Mouse (Mus musculus): ENCODE measurements at regions not wholly inside any gene's neighbourhood (a gene's known extent, or its start where the extent isn't known, plus 50 kb on each side); places are given as distances from the start of the nearest gene placed in this dataset.
A peak's percentile ranks its signal among the peaks of the same experiment; 100 is the strongest.

- Histone ChIP-seq H3K4me3 (ENCODE audit: low read depth, low read length) (no peak overlapping the region), H3K4me2 (ENCODE audit: low read depth) (no peak overlapping the region), H3K27ac (ENCODE audit: low read depth, low read length) (no peak overlapping the region), H3K9ac (ENCODE audit: low read length) (no peak overlapping the region), H3K36me3 (ENCODE audit: control insufficient read depth, insufficient read depth, low read length) (no peaks in the 10 kb centered on the region), H3K27me3 (ENCODE audit: control insufficient read depth, insufficient read depth, low read length) (no peaks in the 10 kb centered on the region), H3K9me3 (ENCODE audit: control insufficient read depth, low read length) (no peaks in the 10 kb centered on the region), H3K4me1 (ENCODE audit: control insufficient read depth, insufficient read depth, low read length) (no peaks in the 10 kb centered on the region)
- ATAC-seq (ENCODE audit: insufficient read depth, low FRiP score, low TSS enrichment) = no peak
- DNase-seq (ENCODE audit: low spot score) = no peak
- 86% methylated on average over 1 of the region's 1 CpGs for whole genome bisulfite sequencing
Observed at GRCm38 (mm10) chr9:120758632-120759031, 170.4 kb upstream of the Ctnnb1 start.

DNA sequence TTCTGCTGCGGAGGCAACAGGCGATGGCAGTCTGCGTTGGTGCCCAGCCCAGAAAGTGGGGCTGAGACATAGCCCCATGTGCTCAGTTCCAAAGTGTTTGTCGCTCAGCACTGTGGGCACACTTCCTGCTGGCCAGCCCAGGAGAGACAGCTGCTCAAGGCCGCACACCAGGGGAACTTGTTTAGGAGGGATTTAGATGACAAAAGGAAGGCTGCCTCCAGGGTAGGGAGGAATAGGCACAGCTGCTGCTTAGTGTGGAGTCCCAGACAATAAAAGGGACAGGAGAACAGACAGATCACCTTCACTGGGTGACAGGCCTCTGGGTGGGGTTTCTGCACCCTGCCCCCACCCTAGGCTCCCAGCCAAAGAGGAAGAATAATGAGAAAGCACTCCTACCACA is 169.2 kb upstream of the Ctnnb1 start:
- Histone ChIP-seq H3K9ac (ENCODE audit: low read length) (no peak overlapping the region), H3K9me3 (ENCODE audit: control insufficient read depth, low read length) (no peaks in the 10 kb centered on the region), H3K27ac (ENCODE audit: low read depth, low read length) (no peak overlapping the region), H3K4me1 (ENCODE audit: control insufficient read depth, insufficient read depth, low read length) (no peaks in the 10 kb centered on the region), H3K4me2 (ENCODE audit: low read depth) (no peak overlapping the region), H3K36me3 (ENCODE audit: control insufficient read depth, insufficient read depth, low read length) (no peaks in the 10 kb centered on the region), H3K27me3 (ENCODE audit: control insufficient read depth, insufficient read depth, low read length) (no peaks in the 10 kb centered on the region), H3K4me3 (ENCODE audit: low read depth, low read length) (no peak overlapping the region)
- peak; percentile 29 for DNase-seq (ENCODE audit: low spot score)
- peak; percentile 48; the same call in 1 of the 2 replicates for ATAC-seq (ENCODE audit: insufficient read depth, low FRiP score, low TSS enrichment)
- 59% methylated on average over 5 of the region's 5 CpGs for WGBS

DNA sequence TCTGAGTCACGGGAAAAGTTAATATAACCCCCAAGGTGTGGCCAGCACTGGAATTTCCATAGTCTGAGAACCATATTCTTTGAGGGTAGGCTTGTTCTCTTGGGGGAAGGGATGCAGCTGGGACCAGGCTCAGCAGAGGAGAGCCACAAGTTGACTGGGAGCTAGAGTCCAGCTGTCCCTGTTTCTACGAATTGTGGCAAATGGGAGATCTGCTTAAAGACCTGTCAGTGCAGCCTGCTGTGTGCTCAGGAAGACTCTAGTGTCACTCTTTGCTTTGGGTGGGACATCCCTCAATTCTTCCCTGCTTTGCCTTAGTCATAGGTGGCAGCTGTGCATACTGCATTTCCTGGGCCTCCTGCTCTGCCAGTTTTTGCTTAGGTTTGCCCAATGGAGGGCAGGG is 165.2 kb upstream of the Ctnnb1 start:
- no peaks in the 10 kb centered on the region for H3K9me3 ChIP-seq (ENCODE audit: control insufficient read depth, low read length)
- ATAC-seq (ENCODE audit: insufficient read depth, low FRiP score, low TSS enrichment) (no peak), DNase-seq (ENCODE audit: low spot score) (no peak)
- H3K4me3 ChIP-seq (ENCODE audit: low read depth, low read length) = no peak overlapping the region
- no peak overlapping the region for H3K27ac ChIP-seq (ENCODE audit: low read depth, low read length)
- no peaks in the 10 kb centered on the region for H3K4me1 ChIP-seq (ENCODE audit: control insufficient read depth, insufficient read depth, low read length)
- H3K9ac ChIP-seq (ENCODE audit: low read length) = no peak overlapping the region
- no peaks in the 10 kb centered on the region for H3K27me3 ChIP-seq (ENCODE audit: control insufficient read depth, insufficient read depth, low read length)
- no peaks in the 10 kb centered on the region for H3K36me3 ChIP-seq (ENCODE audit: control insufficient read depth, insufficient read depth, low read length)
- no peak overlapping the region for H3K4me2 ChIP-seq (ENCODE audit: low read depth)
- 80% methylated on average over 2 of the region's 2 CpGs for WGBS

GRCm38 (mm10) chr9:120764663-120765062 is 164.4 kb upstream of the Ctnnb1 start:
- Histone ChIP-seq H3K9me3 (ENCODE audit: control insufficient read depth, low read length) (no peaks in the 10 kb centered on the region), H3K27ac (ENCODE audit: low read depth, low read length) (no peak overlapping the region), H3K4me3 (ENCODE audit: low read depth, low read length) (no peak overlapping the region), H3K4me1 (ENCODE audit: control insufficient read depth, insufficient read depth, low read length) (no peaks in the 10 kb centered on the region), H3K36me3 (ENCODE audit: control insufficient read depth, insufficient read depth, low read length) (no peaks in the 10 kb centered on the region), H3K9ac (ENCODE audit: low read length) (no peak overlapping the region), H3K4me2 (ENCODE audit: low read depth) (no peak overlapping the region), H3K27me3 (ENCODE audit: control insufficient read depth, insufficient read depth, low read length) (no peaks in the 10 kb centered on the region)
- DNase-seq (ENCODE audit: low spot score) (no peak), ATAC-seq (ENCODE audit: insufficient read depth, low FRiP score, low TSS enrichment) (no peak)
- 61% methylated on average over 9 of the region's 9 CpGs for WGBS

DNA sequence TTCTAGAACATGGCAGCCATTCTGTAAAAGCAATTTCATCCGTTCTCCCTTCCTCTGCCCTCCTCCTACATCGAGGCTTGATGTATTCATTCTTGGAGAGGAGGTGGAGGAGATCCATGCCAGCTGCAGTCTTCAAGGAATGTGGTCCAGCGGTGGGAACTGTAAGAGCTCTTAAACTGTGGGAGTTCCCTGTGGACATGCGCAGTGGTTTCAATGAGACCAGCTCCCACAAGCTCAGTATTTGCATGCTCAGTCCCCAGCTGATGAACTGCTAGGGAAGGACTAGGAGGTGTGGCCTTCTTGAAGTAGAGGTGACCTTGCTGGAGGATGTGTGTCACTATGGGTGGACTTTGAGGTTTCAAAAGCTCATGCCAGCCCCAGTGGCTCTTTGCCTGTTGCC is 163.7 kb upstream of the Ctnnb1 start:
- Histone ChIP-seq H3K4me2 (ENCODE audit: low read depth) (no peak overlapping the region), H3K36me3 (ENCODE audit: control insufficient read depth, insufficient read depth, low read length) (no peaks in the 10 kb centered on the region), H3K27ac (ENCODE audit: low read depth, low read length) (no peak overlapping the region), H3K4me3 (ENCODE audit: low read depth, low read length) (no peak overlapping the region), H3K9ac (ENCODE audit: low read length) (no peak overlapping the region), H3K4me1 (ENCODE audit: control insufficient read depth, insufficient read depth, low read length) (no peaks in the 10 kb centered on the region), H3K9me3 (ENCODE audit: control insufficient read depth, low read length) (no peaks in the 10 kb centered on the region), H3K27me3 (ENCODE audit: control insufficient read depth, insufficient read depth, low read length) (no peaks in the 10 kb centered on the region)
- WGBS = 84% methylated on average over 4 of the region's 4 CpGs
- no peak for ATAC-seq (ENCODE audit: insufficient read depth, low FRiP score, low TSS enrichment)
- DNase-seq (ENCODE audit: low spot score) = no peak

- Histone ChIP-seq H3K4me1 (ENCODE audit: control insufficient read depth, insufficient read depth, low read length) (peaks cover 5% of the 10 kb centered on the region; the same call in 1 of the 2 replicates), H3K27me3 (ENCODE audit: control insufficient read depth, insufficient read depth, low read length) (no peaks in the 10 kb centered on the region), H3K27ac (ENCODE audit: low read depth, low read length) (no peak overlapping the region), H3K9ac (ENCODE audit: low read length) (no peak overlapping the region), H3K4me3 (ENCODE audit: low read depth, low read length) (no peak overlapping the region), H3K4me2 (ENCODE audit: low read depth) (no peak overlapping the region), H3K9me3 (ENCODE audit: control insufficient read depth, low read length) (no peaks in the 10 kb centered on the region), H3K36me3 (ENCODE audit: control insufficient read depth, insufficient read depth, low read length) (no peaks in the 10 kb centered on the region)
- DNase-seq (ENCODE audit: low spot score) (no peak), ATAC-seq (ENCODE audit: insufficient read depth, low FRiP score, low TSS enrichment) (no peak)
- 79% methylated on average over 2 of the region's 2 CpGs for WGBS
Observed at GRCm38 (mm10) chr9:120766881-120767280, 162.1 kb upstream of the Ctnnb1 start.

- Histone ChIP-seq H3K36me3 (ENCODE audit: control insufficient read depth, insufficient read depth, low read length) (no peaks in the 10 kb centered on the region), H3K4me2 (ENCODE audit: low read depth) (no peak overlapping the region), H3K4me3 (ENCODE audit: low read depth, low read length) (no peak overlapping the region), H3K27me3 (ENCODE audit: control insufficient read depth, insufficient read depth, low read length) (no peaks in the 10 kb centered on the region), H3K4me1 (ENCODE audit: control insufficient read depth, insufficient read depth, low read length) (peaks cover 5% of the 10 kb centered on the region; the same call in 1 of the 2 replicates), H3K9ac (ENCODE audit: low read length) (no peak overlapping the region), H3K27ac (ENCODE audit: low read depth, low read length) (no peak overlapping the region), H3K9me3 (ENCODE audit: control insufficient read depth, low read length) (no peaks in the 10 kb centered on the region)
- ATAC-seq (ENCODE audit: insufficient read depth, low FRiP score, low TSS enrichment) (no peak), DNase-seq (ENCODE audit: low spot score) (no peak)
- 88% methylated on average over 4 of the region's 4 CpGs for WGBS
Observed at GRCm38 (mm10) chr9:120767396-120767795, 161.6 kb upstream of the Ctnnb1 start.

GRCm38 (mm10) chr9:120769056-120769455 is 160.0 kb upstream of the Ctnnb1 start:
- WGBS = 85% methylated on average over 8 of the region's 8 CpGs
- ATAC-seq (ENCODE audit: insufficient read depth, low FRiP score, low TSS enrichment) (no peak), DNase-seq (ENCODE audit: low spot score) (no peak)
- Histone ChIP-seq H3K4me1 (ENCODE audit: control insufficient read depth, insufficient read depth, low read length) (peaks cover 5% of the 10 kb centered on the region; the same call in 1 of the 2 replicates), H3K9me3 (ENCODE audit: control insufficient read depth, low read length) (no peaks in the 10 kb centered on the region), H3K9ac (ENCODE audit: low read length) (no peak overlapping the region), H3K27ac (ENCODE audit: low read depth, low read length) (no peak overlapping the region; the same call in 1 of the 2 replicates), H3K4me3 (ENCODE audit: low read depth, low read length) (no peak overlapping the region), H3K36me3 (ENCODE audit: control insufficient read depth, insufficient read depth, low read length) (no peaks in the 10 kb centered on the region), H3K4me2 (ENCODE audit: low read depth) (no peak overlapping the region), H3K27me3 (ENCODE audit: control insufficient read depth, insufficient read depth, low read length) (no peaks in the 10 kb centered on the region)

DNA sequence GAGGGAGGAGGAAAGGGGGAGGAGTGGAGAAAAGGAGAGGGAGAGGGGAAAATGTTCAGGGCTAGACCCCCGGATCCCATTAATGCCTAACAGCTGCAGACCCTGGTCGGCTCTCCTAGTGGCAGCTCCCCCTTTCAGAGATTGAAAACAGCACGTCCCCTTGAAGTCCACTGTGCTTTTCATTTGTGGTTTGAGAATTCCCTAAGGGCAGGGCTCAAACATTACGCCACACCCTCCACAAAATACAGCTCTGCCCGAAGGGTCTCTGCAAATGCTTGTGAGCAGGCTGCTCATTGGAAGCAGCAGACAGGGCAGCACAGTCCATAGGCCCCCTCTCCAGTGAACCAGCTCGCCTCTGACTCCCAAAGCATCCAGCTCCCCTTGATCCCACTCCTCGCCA is 159.3 kb upstream of the Ctnnb1 start:
- 29% methylated on average over 7 of the region's 7 CpGs for WGBS
- Histone ChIP-seq H3K27me3 (ENCODE audit: control insufficient read depth, insufficient read depth, low read length) (no peaks in the 10 kb centered on the region), H3K4me3 (ENCODE audit: low read depth, low read length) (no peak overlapping the region), H3K9me3 (ENCODE audit: control insufficient read depth, low read length) (no peaks in the 10 kb centered on the region), H3K27ac (ENCODE audit: low read depth, low read length) (no peak overlapping the region), H3K4me1 (ENCODE audit: control insufficient read depth, insufficient read depth, low read length) (peaks cover 5% of the 10 kb centered on the region; the same call in 1 of the 2 replicates), H3K9ac (ENCODE audit: low read length) (no peak overlapping the region), H3K4me2 (ENCODE audit: low read depth) (no peak overlapping the region), H3K36me3 (ENCODE audit: control insufficient read depth, insufficient read depth, low read length) (no peaks in the 10 kb centered on the region)
- no peak for DNase-seq (ENCODE audit: low spot score)
- no peak for ATAC-seq (ENCODE audit: insufficient read depth, low FRiP score, low TSS enrichment)
